Mouse (Mus musculus) layer of hippocampus, adult 11-12 months (tissue): ENCODE data around the gene Ryr1.
"Not testable (repeated sequence)": the region's sequence is repeated elsewhere in the genome, so short reads cannot be mapped to it uniquely, and the experiment has no call there.

Experiments
- DNase-seq: peaks from one replicate; pipeline ENCODE4 v3.0.0; 2022; ENCODE audit warnings: low spot score

Gene Ryr1

DNA sequence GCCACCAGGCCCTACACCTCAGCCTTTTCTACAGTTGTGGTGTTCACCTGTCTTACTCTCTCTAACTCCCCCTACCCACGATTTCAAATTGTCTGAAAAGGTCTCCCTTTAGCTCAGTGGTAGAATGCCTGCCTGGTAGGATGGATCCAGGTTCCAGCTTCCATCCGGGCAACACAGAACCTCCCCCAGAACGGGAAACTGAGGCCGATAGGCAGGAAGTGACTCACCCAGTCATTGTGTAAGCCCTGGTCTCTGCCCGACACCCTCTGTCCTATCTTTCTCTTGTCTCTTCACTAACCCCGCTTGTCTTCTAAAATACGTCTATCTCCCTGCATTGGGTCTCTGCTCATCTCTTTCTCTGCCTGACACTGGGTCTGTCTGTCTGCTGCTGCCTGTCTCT is 139.8 kb downstream of the Ryr1 start:
- no peak for DNase-seq

DNA sequence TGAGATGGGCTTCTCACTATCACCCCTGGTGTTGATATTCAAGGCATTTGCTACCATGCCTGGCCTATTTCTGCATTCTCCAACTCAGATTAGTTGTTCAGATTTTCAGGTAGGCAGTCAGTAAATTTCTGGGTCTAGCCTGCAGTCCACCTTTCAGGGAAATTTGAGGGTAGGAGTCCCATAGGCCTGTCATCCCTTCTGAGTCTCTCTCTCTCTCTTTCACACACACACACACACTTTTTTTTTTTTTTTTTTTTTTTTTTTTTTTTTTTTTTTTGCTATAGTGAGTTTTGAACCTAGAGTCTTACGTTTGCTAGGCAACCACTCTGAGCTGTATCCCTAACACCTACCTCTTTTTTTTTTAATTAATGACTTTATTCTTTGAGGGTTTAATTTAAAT is 140.5 kb downstream of the Ryr1 start:
- DNase-seq: no peak

DNA sequence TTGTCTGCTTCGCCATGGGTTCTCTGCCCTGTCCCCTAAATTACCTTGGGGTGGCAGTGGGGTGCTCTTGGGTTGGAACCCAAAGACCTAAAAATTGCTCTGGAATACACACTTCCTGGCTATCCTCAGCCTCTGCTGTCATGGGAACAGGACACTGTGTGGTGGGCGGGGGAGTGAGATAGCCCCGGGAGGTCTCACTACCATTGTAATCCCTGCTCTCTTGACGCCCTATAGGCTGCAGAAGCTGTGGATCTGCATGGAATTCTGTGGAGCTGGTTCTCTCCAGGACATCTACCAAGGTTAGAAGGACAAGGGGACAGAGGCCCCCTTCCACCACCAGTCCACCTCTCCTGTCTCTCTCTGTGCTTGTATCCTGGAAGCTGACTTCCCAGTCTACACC is 141.1 kb downstream of the Ryr1 start:
- DNase-seq: no peak

DNA sequence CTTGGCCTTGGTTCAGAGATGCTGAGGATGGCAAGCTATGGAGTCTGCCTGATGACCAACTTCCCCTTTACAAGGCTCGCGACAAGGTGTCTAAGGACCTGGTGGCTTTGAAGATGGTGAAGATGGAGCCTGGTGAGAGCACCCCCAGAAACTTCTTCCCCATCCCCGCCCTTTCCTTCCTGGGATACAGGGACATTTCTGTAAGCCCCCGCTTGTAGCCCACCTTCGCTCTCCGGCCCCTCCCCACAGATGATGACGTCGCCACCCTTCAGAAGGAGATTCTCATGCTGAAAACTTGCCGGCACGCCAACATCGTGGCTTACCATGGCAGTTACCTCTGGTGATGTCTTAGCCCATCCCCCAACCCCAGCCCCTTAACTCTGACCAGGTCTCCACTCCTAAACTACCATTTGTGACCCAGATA is 141.8 kb downstream of the Ryr1 start:
- DNase-seq: no peak

DNA sequence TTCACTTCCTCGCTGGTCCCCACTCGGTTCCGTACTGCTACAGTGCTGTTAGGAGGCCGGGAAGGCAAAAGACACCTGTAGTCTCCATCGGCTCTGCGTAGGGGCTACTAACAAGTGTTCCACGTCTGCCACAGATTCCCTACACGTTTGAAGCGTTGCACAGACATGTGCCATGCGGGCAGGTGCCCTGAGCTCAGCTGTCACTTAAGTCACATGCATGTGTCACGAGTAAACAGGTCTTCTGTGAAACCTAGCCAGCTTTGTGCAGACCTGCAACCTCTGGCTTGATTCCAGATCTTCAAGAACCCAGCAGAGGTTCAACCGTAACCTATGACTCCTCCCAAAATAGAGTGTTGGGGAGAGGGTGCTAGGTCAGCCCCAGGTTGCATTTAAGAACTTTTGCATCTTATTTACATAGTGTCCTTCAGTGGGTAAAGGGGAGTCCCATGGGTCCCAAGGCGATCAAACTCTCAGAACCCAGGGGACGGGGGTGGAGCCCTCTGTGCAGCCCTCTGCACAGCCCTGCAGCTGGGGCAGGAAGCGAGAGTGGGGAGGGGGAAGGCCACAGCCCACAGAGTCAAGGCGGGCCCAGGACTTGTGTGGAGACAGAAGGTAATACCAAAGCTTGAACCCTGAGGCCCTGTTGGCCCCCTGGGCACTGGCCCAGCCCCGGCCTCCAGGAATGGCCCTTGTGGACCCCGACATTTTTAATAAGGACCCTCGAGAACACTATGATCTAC is 142.5 kb downstream of the Ryr1 start:
- no peak for DNase-seq

- DNase-seq: peak; percentile 99
Observed at GRCm38 (mm10) chr7:28981651-28982273, 143.2 kb downstream of the Ryr1 start, which contains the start of the genes Eif3k and Map4k1. TSS of gene Eif3k (minus strand) at chr7:28981864. TSS of gene Map4k1 (plus strand) at chr7:28982050.

DNA sequence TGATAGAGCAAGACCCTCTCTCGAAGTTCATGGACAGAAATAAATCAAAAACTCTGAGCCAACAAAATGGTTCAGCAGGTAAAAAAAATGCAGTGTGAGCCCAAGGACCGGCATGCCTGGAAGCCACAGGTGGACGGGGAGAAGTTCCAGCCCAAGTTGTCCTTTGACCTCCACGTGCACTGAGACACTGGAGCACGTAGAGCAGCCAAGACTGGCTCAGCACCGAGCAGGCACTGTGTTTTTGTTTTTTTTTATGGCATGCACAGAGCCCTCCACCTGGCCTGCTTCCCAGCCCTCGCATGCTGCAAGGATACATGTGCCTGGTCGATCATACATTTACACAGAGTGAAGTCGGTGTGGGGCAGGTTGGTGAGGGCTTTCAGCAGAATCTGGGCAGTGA is 147.4 kb downstream of the Ryr1 start:
- DNase-seq: no peak

DNA sequence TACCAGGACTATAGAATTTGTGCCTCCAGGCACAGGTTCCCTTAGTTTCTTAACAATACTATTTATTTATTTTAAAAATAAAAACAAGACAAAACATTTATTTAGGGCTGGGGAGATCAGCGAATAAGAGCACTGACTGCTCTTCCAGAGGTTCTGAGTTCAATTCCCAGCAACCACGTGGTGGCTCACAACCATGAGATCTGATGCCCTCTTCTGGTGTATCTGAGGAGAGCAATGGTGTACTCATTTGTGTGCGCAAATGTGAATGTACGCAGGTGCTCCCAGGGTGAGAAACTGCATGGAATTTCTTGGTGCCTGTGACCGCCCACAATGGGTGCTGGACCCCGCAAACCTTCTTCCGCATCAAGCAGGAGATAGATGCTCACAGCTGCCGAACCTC is 152.0 kb downstream of the Ryr1 start:
- no peak for DNase-seq

DNA sequence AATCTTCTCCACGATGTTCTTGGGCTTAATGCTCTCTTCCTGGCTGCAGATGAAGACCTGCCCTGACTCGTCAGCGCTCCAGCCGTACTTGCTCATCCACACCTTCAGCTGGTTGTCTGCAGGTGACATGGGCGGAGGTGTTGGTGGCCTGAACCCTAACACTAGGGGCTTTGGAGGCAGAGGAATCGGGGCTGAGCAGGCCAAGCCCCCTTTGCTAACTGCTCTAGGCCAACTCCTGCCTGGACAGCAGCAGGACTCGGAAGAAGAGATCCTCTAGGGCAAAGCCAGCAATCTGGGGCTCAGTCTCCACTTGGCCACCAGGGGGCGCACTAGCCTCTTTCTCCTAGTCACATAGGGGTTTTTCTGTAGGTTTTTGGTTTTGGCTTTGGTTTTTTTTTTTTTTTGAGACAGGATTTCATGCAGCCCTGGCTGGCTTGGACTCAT is 152.4 kb downstream of the Ryr1 start:
- peak; percentile 79 for DNase-seq

GRCm38 (mm10) chr7:28971770-28972269 is 153.2 kb downstream of the Ryr1 start:
- DNase-seq: peak; percentile 57

DNA sequence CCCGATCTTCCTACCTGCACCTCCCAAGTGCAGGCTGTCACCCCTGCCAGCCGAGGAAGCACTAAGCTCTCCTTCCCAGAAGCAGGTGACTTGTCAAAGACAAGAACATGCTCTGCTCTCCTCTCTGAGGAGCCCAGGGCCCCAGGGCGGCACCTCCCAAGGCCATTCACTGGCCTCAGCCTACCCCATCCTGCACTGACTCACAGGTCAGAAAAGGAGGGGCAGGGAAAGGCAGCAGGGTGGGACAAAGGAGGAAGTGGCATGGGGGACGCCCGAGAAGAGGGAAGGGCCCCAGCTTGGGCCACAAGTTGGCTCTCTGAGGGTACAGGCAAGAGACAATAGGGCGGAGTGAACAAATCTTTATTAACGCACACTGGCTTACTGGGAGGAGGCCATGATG is 153.9 kb downstream of the Ryr1 start:
- DNase-seq: no peak

- DNase-seq: no peak
Observed at GRCm38 (mm10) chr7:28969672-28970394, 155.1 kb downstream of the Ryr1 start.

- DNase-seq: no peak
Observed at GRCm38 (mm10) chr7:28969271-28969670, 155.7 kb downstream of the Ryr1 start.

- DNase-seq: not testable (repeated sequence)
Observed at GRCm38 (mm10) chr7:28968120-28968519, 156.9 kb downstream of the Ryr1 start.

GRCm38 (mm10) chr7:28966751-28967505 is 158.1 kb downstream of the Ryr1 start:
- DNase-seq: no peak

- DNase-seq: no peak
Observed at GRCm38 (mm10) chr7:28966181-28966580, 158.8 kb downstream of the Ryr1 start.

- no peak for DNase-seq
Observed at GRCm38 (mm10) chr7:28965346-28965840, 159.6 kb downstream of the Ryr1 start.

DNA sequence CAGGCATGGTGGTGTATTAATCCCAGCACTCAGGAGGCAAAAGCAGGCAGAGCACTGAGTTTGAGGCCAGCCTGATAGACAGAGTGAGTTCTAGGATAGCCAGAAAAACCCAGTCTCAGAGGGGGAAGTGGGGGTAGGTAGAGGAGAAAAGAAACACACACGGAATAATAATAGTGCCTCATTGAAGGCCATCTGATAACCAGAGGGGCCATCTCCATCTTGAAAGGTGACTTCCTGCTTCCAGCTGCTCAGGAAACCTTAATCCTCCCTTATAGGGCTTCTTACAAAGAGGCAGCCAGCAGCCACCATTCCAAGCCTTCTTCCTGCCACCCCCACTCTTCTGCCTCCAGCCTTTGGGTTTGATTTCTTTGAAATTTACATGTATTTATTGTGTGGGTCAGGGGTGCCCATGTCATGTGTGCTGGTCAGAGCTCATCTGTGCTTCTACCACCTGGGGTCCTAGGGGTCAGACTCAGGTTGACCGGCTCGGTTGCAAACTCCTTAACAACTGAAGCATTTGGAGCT is 161.5 kb downstream of the Ryr1 start:
- no peak for DNase-seq

GRCm38 (mm10) chr7:28961927-28962670 is 162.9 kb downstream of the Ryr1 start, which contains the start of gene Actn4:
TSS of gene Actn4 (minus strand) at chr7:28962340.
- peak; percentile 98 for DNase-seq

DNA sequence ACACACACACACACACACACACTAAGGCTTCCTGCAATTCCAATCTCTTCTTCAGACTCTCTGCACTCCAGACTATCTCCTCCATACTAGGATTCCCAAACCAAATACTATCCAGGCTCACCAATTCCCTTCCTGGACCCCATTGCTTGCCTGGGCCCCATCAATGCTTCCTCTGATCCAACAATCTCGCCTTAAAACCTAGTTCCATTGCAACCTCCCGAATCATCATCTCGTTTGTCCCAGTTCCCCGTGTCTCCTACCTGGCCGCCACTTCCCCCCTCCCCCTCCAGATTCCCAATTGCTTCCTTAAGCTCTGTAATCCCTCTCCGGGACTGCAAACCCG is 163.4 kb downstream of the Ryr1 start:
- DNase-seq: no peak
